Mouse (Mus musculus) spleen, adult 2 months (tissue): ENCODE data around the gene Gm17387. TPM values are rescaled to one million over a fixed set of nuclear protein-coding genes. Genes with fewer than 3 reads are reported as not detected.
"Not testable (repeated sequence)": the region's sequence is repeated elsewhere in the genome, so short reads cannot be mapped to it uniquely, and the experiment has no call there.

ENCODE experiments used
- DNase-seq, 2 experiments: peaks; one replicate each; pipeline versions ENCODE4 v3.0.0 to v3.0.0-alpha.2; 2012 to 2021; ENCODE audit warnings: low spot score in 2 of 2, low read depth in 1 of 2
- H3K27ac ChIP-seq: fragments of 200-500 bp; 2 replicates; pipeline ENCODE4 v1.5.1; 2012; ENCODE audit warnings: low read length, inconsistent platforms; ENCODE audit not compliant: insufficient read depth
- H3K27me3 ChIP-seq: fragments of 200-500 bp; 2 replicates; pipeline ENCODE4 v1.6.1; 2012; ENCODE audit warnings: mild to moderate bottlenecking, moderate library complexity, low read length, inconsistent platforms; ENCODE audit not compliant: control insufficient read depth, insufficient read depth
- H3K36me3 ChIP-seq: fragments of 200-500 bp; 2 replicates; pipeline ENCODE4 v1.6.1; 2012; ENCODE audit warnings: mild to moderate bottlenecking, low read length, inconsistent platforms; ENCODE audit not compliant: control insufficient read depth, insufficient read depth
- H3K4me1 ChIP-seq: fragments of 200-500 bp; 2 replicates; pipeline ENCODE4 v1.6.1; 2011; ENCODE audit warnings: inconsistent platforms; ENCODE audit not compliant: control insufficient read depth, insufficient read depth, insufficient read length
- H3K4me3 ChIP-seq: fragments of 200-500 bp; 2 replicates; pipeline ENCODE4 v1.5.1; 2011; ENCODE audit warnings: mild to moderate bottlenecking, inconsistent platforms; ENCODE audit not compliant: insufficient read depth, insufficient read length; ENCODE audit errors: extremely low read depth
- CTCF ChIP-seq: fragments of 200-500 bp; IDR thresholded peaks from 2 replicates; pipeline ENCODE4 v1.5.1; 2011; ENCODE audit warnings: mild to moderate bottlenecking, inconsistent platforms; ENCODE audit not compliant: insufficient read depth, insufficient read length, insufficient replicate concordance; ENCODE audit errors: extremely low read depth
- POLR2A ChIP-seq: fragments of 200-500 bp; IDR thresholded peaks from 2 replicates; pipeline ENCODE4 v1.6.1; 2011; ENCODE audit warnings: low read depth, low read length, inconsistent platforms
- WGBS: fragments of 180-500 bp; shearing (Covaris S2); methylation state at CpG from one replicate; pipeline ENCODE4 v1.1.7; 2018; 5-methylcytosine and 5-hydroxymethylcytosine counted together
- polyA plus RNA-seq: library from polyadenylated mRNA; depleted of rRNA; stranded (reverse); fragments of >200 nt; gene quantifications from 2 replicates; pipeline ENCODE4 v1.2.3, GENCODE M21; 2012

Gene Gm17387
- polyA plus RNA-seq, 1 experiment: not detected

DNA sequence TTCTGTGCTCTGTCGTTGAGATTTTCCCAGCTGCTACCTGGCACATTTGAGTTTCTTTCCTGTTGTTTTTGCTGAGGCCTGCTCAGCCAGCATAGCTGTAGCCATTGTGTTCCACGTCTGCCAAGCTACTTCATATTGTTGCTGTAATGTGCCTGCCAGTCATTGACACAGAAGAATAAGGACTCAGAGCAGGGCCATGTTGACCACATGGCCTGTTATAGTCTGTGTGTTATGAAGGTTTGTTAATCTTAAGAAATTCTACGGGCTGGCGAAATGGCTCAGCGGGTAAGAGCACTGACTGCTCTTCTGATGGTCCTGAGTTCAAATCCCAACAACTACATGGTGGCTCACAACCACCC lies 2.2 kb upstream of the Gm17387 start:
- Histone ChIP-seq H3K4me1 (no peaks in the 10 kb centered on the region), H3K27ac (0 out of 2 replicates have a peak overlapping the region, but pooled peaks have one; percentile 10), H3K27me3 (no peaks in the 10 kb centered on the region), H3K36me3 (no peaks in the 10 kb centered on the region), H3K4me3 (no peak overlapping the region)
- 79% methylated on average over 5 of the region's 5 CpGs for WGBS
- no peak for DNase-seq
- TF ChIP-seq POLR2A: no peak
- no peak for TF ChIP-seq CTCF

DNA sequence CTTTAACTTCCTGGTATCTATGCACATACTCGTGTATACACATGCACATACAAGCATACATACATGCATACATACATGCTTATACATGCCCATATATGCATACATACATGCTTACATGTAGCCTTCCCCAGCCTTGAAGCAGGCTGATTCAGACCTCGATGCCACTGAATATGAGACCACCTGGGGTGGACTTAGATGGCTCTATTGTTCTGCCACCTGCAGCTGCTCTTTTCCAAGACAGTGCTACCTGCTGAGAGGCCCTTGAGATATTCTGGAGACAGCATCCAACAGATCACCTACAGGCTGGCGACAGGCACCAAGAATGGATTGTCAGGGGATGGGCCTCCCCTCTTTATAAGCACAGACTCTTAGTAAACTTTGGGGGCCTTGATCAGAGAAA lies 1.5 kb downstream of the Gm17387 start:
- Histone ChIP-seq H3K27me3 (no peaks in the 10 kb centered on the region), H3K4me1 (no peaks in the 10 kb centered on the region), H3K4me3 (no peak overlapping the region), H3K36me3 (no peaks in the 10 kb centered on the region), H3K27ac (no peak overlapping the region)
- 75% methylated on average over 3 of the region's 3 CpGs for WGBS
- DNase-seq: no peak
- no peak for TF ChIP-seq POLR2A
- no peak for TF ChIP-seq CTCF

DNA sequence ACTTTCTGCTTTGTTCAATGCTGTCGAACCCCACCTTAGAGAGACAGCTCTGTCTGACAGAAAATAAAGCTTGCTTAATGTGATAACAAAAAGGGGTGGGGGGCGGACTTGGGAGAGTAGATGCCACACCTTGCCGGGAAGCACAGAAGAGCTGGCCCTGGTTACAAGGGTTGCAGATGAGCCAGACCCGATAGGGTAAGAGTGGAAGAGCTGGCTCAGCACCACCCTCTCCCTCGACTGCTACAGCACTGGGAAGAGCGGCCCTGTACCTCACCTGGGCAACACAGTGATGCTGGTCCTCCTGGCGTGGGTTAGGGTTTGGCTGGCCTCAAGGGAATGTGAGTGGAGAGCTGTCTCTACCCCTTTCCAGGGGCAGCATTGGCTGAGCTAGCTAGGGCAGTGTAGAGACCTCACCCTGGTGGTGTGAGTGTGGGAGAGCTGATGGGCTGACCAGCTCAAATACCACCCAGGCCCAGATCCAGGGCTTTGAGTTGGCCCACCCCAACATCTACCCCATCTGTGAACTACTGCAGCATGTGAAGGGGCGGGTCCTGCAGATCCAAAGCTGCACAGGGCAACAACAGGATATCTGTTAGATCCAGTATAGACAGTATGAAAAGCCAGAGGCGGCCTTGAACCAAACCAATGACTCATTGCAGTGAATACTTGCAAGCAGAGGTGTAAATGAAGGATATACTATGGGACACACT lies 3.7 kb downstream of the Gm17387 start:
- no peak for DNase-seq

DNA sequence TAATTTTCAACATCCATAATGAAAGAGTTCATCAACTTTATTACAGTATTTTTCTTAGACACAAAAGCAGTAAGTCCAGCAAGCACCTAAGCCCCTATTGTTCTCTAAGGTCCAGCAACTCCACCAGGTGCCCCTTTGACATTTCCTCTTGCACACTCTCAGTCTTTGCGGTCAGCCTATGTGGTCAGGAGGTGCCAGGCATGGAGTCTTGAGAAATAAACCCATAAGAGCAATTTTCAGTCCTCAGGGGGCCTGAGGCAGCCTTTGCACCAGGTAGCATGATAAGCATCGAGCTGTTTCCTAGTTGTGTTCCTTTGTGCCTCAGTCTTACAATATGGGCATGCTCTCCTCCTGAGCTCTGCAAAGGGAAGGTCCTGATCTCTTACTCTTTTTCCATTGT lies 7.7 kb downstream of the Gm17387 start:
- H3K4me1 ChIP-seq, H3K27ac ChIP-seq, H3K27me3 ChIP-seq, DNase-seq, H3K36me3 ChIP-seq, H3K4me3 ChIP-seq: not testable (repeated sequence)
- WGBS: 53% methylated on average over 1 of the region's 2 CpGs

More for the DNA sequence above, 3.7 kb downstream of the Gm17387 start:
- TF ChIP-seq CTCF (no peak), POLR2A (no peak)
- no peaks in the 10 kb centered on the region for H3K36me3 ChIP-seq
- no peak overlapping the region for H3K27ac ChIP-seq
- WGBS: 77% methylated on average over 9 of the region's 9 CpGs
- no peaks in the 10 kb centered on the region for H3K27me3 ChIP-seq
- no peak overlapping the region for H3K4me3 ChIP-seq
- no peaks in the 10 kb centered on the region for H3K4me1 ChIP-seq

DNA sequence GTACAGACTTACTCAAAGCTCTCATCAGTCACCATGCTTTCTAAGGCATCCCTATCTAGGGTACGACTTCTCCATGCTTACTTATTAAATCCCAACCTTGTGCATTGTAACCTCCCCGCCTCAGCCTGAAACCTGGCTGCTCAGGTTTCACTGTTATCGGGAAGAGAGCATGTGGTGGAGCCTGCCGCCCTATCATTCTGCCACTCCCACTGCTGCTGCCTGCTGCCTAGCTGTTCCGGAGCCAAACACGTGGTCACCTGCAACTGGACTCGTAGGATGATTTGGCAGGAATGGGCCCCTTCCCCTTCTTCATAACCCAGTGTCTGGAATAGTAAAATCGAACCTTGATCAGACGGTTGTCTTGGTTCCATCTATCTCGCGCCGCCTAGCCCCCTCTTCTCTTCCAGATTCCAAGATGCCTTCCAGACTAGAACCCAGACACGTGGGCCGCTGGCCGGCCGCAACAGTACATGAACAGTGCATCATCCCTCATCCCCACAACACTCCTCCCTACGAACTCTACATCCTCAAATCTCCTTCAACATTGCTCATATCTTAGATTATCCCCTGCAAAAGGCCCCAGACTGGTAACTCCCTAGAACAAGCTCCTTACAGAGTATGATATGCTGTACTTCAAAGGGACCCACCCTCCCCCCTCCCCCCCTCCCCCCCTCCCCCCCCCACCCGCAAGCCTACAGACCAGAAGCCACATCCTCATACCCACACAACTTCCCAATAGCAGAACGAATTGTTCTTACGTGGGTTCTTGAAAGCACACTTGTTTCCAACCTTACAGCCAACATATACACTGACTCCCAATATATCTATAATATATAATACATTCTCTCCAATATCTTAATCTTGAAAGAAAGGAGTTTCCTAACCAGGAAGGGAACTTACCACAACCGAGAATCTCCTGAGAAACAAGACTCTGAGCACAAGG lies 9.4 kb downstream of the Gm17387 start:
- Histone ChIP-seq H3K4me1 (no peaks in the 10 kb centered on the region), H3K27me3 (no peaks in the 10 kb centered on the region), H3K36me3 (no peaks in the 10 kb centered on the region), H3K4me3 (no peak overlapping the region), H3K27ac (peak overlapping the region; percentile 25)
- TF ChIP-seq POLR2A (no peak), CTCF (no peak)
- no peak for DNase-seq
- 50% methylated on average over 20 of the region's 21 CpGs for WGBS

DNA sequence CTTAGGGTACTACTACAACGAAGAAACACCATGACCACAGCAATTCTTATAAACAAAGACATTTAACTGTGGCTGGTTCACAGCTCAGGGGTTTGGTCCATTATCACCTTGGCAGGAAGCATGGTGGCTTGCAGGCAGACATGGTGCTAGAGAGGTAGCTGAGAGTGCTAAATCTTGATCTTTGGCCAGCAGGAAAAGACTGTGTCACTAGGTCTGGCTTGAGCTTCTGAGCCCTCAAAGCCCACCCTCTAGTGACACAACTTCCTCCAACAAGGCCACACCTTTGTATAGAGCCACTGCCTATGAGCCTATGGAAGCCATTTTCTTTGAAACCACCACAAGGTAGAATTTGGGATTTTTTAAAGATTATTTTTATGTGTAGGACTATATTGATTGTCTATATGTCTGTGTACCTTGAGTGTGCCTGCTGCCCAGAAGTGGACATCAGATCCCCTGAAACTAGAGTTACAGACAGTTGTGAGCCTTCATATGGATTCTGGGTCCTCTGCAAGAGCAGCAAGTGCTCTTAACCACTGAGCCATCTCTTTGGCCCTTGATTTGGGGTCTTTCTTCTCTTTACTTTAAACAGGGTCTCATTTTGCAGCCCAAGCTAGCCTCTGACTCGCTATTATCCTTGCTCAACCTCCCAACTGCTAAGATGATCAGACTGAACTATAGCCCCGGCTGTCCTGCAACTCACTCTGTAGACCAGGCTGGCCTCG lies 10.6 kb downstream of the Gm17387 start:
- no peaks in the 10 kb centered on the region for H3K4me1 ChIP-seq

More for the DNA sequence above, 10.6 kb downstream of the Gm17387 start:
- Histone ChIP-seq H3K27me3 (no peaks in the 10 kb centered on the region), H3K4me3 (no peak overlapping the region), H3K36me3 (no peaks in the 10 kb centered on the region), H3K27ac (no peak overlapping the region)
- WGBS: 93% methylated on average over 4 of the region's 4 CpGs
- TF ChIP-seq POLR2A: no peak
- no peak for TF ChIP-seq CTCF
- DNase-seq: no peak
